Mouse (Mus musculus): Measurements from ENCODE around the gene H2al1i.

- TF ChIP-seq CTCF (IDR thresholded peaks at IDR 0.05 in 2 of 3, conservative IDR thresholded peaks at IDR 0.05 in 1 of 3; ENCODE audit: control insufficient read depth in 1 of 3, insufficient read depth in 1 of 3, low read depth in 2 of 3, low read length in 3 of 3, poor library complexity in 1 of 3, severe bottlenecking in 1 of 3): no peak
- no peak for TF ChIP-seq CHD1 (IDR thresholded peaks at IDR 0.05; ENCODE audit: low read depth, low read length)
These were observed 35.2 kb upstream of the H2al1i start for GRCm38 (mm10) chrX:11289244-11289643.
